26 mouse cellular contexts compared by ENCODE assay signal in the genomic region with DNA sequence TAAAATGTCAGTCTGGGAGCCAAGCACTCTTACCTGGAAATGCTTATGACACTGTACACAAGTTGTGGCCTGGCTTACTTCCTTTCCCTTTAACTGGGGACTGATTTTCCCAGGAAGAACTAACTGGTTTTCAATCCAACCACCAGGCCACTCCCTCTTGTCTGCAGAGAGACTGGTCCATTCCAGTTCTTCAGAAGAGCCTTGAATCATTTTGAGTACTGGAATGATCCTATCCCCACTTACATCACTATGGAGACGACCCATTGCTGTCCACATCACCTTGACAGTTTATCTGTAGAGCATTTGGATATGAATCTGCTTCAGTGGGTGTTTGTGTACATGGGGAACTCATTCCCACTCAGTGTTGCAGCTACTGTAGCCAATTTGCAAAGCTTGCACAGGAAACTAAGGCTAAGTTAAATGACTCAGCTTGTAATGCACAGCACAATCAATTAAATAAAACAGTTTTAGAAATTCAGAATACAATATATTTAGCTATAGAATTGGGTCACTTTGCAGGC.
DNase-seq lines count a peak whose midpoint lies in the region; ATAC-seq lines count a peak whose summit lies in the region.
"Had no signal": no experiment of that assay in that cellular context is flagged by ENCODE, and none has a peak within 500 bp of the region (broad histone marks: within the 10 kb centered on the region; RNA-seq: fewer than 3 reads in every experiment).

No protein-coding gene starts in this region.

- peak; percentile 41 for ATAC-seq in frontal cortex, adult (ENCODE audit: low TSS enrichment)
- ATAC-seq in forebrain, embryonic 14.5 days: no peak
- ATAC-seq: activated CD4-positive, CD25-positive, alpha-beta regulatory T cell, adult 4 months; forebrain, embryonic 13.5 days; intestine, postnatal 0 days; midbrain, embryonic 15.5 days had no signal

- no peak overlapping the region for H3K4me3 ChIP-seq in forebrain, embryonic 14.5 days (ENCODE audit: low read depth, low read length)
- H3K4me3 ChIP-seq: forebrain, embryonic 13.5 days; heart, embryonic 13.5 days; limb, embryonic 12.5 days; liver, embryonic 15.5 days; midbrain, embryonic 10.5 days; midbrain, embryonic 15.5 days; neural tube, embryonic 15.5 days had no signal

- H3K9me3 ChIP-seq in forebrain, embryonic 14.5 days (replicated peaks; ENCODE audit: control insufficient read depth, low read length): no peaks in the 10 kb centered on the region
- H3K9me3 ChIP-seq: forebrain, embryonic 13.5 days; heart, embryonic 13.5 days; limb, embryonic 12.5 days; liver, embryonic 15.5 days; midbrain, embryonic 10.5 days; midbrain, embryonic 15.5 days; neural tube, embryonic 15.5 days had no signal

- DNase-seq in frontal cortex, postnatal 25 days (ENCODE audit: low spot score in 2 of 2): no peak
- peak; percentile 0 for DNase-seq in left cerebral cortex, adult 11 months (ENCODE audit: low spot score)
- DNase-seq in left cerebral cortex, postnatal 36 days (ENCODE audit: low spot score in 2 of 2): no peak
- peak; percentile 83 for DNase-seq in R1 (ENCODE audit: low read depth, low spot score)
- peak; percentile 18 for DNase-seq in telencephalon, adult 2 months (ENCODE audit: low read depth, low spot score)
- DNase-seq in forebrain, embryonic 14.5 days (ENCODE audit: low spot score): no peak
- DNase-seq: adrenal gland, adult 2 months; cerebellum, adult 8-10 months; cerebellum, postnatal 36 days; gastrocnemius, postnatal 10 days; heart, postnatal 10 days; kidney, adult 9 months; kidney, postnatal 10 days; lung, embryonic 14.5 days; retina, postnatal 1 day had no signal

- H3K4me1 ChIP-seq in forebrain, embryonic 14.5 days (ENCODE audit: control insufficient read depth, insufficient read depth, low read length): no peaks in the 10 kb centered on the region
- H3K4me1 ChIP-seq: forebrain, embryonic 13.5 days; heart, embryonic 13.5 days; limb, embryonic 12.5 days; liver, embryonic 15.5 days; midbrain, embryonic 10.5 days; midbrain, embryonic 15.5 days; neural tube, embryonic 15.5 days had no signal

- intact Hi-C loops in left cerebral cortex, postnatal 36 days (cut with DNase I): no loop called here

- H3K27me3 ChIP-seq in forebrain, embryonic 14.5 days (replicated peaks; ENCODE audit: control insufficient read depth, insufficient read depth, low read length): no peaks in the 10 kb centered on the region
- H3K27me3 ChIP-seq: forebrain, embryonic 13.5 days; heart, embryonic 13.5 days; limb, embryonic 12.5 days; liver, embryonic 15.5 days; midbrain, embryonic 15.5 days; neural tube, embryonic 15.5 days had no signal

- H3K36me3 ChIP-seq in forebrain, embryonic 14.5 days (ENCODE audit: control insufficient read depth, insufficient read depth, low read length): no peaks in the 10 kb centered on the region
- H3K36me3 ChIP-seq: heart, embryonic 13.5 days; limb, embryonic 12.5 days; liver, embryonic 15.5 days; midbrain, embryonic 10.5 days; midbrain, embryonic 15.5 days; neural tube, embryonic 15.5 days had no signal

- no peak overlapping the region for H3K4me2 ChIP-seq in forebrain, embryonic 14.5 days (ENCODE audit: low read length)
- H3K4me2 ChIP-seq: forebrain, embryonic 13.5 days; heart, embryonic 13.5 days; hindbrain, embryonic 14.5 days; limb, embryonic 12.5 days; liver, embryonic 15.5 days; lung, embryonic 14.5 days; midbrain, embryonic 15.5 days; neural tube, embryonic 15.5 days had no signal

- H3K27ac ChIP-seq in forebrain, embryonic 14.5 days (ENCODE audit: low read depth, low read length): no peak overlapping the region
- H3K27ac ChIP-seq: forebrain, embryonic 13.5 days; heart, embryonic 13.5 days; hindbrain, embryonic 14.5 days; limb, embryonic 12.5 days; liver, embryonic 15.5 days; midbrain, embryonic 10.5 days; midbrain, embryonic 15.5 days; neural tube, embryonic 15.5 days had no signal

- no peak overlapping the region for H3K9ac ChIP-seq in forebrain, embryonic 14.5 days (ENCODE audit: low read length)
- H3K9ac ChIP-seq: forebrain, embryonic 13.5 days; heart, embryonic 13.5 days; hindbrain, embryonic 14.5 days; limb, embryonic 12.5 days; liver, embryonic 15.5 days; lung, embryonic 14.5 days; midbrain, embryonic 15.5 days; neural tube, embryonic 15.5 days had no signal

- 72% methylated on average over 1 of the region's 1 CpGs for WGBS in forebrain, embryonic 14.5 days

Comparison
In these comparisons a context has a peak if more than half of its experiments do, and no peak if none do; other contexts are left out.
1. DNase-seq: peak in left cerebral cortex, adult 11 months (single experiment), R1 (single experiment) and telencephalon, adult 2 months (single experiment); none in frontal cortex, postnatal 25 days (0 of 2), left cerebral cortex, postnatal 36 days (0 of 2) and forebrain, embryonic 14.5 days (single experiment).